Comparison of ENCODE assay signal across 7 mouse cellular contexts in genomic region chr12:90738388-90739223, GRCm38 (mm10). TPM values are rescaled to one million over a fixed set of nuclear protein-coding genes. Genes with fewer than 3 reads are reported as not detected.
DNase-seq lines count a peak whose midpoint lies in the region; ATAC-seq and TF ChIP-seq lines count a peak whose summit lies in the region.

TSS of gene Dio2 (minus strand) at chr12:90738438.

- TF ChIP-seq POLR2A in bone marrow, adult 2 months (IDR thresholded peaks at IDR 0.05; ENCODE audit: borderline replicate concordance, control insufficient read depth, low read depth, low read length), result no peak

- no peak for TF ChIP-seq CTCF in bone marrow, adult 2 months (IDR thresholded peaks at IDR 0.05; ENCODE audit: control insufficient read depth, insufficient read depth, low read length)
- no peak for TF ChIP-seq CTCF in liver, embryonic 14.5 days (IDR thresholded peaks at IDR 0.05; ENCODE audit: low read depth)

- peaks cover 5% of the 10 kb centered on the region; the same call in 1 of the 2 replicates for H3K27me3 ChIP-seq in midbrain, embryonic 13.5 days
- H3K27me3 ChIP-seq in midbrain, embryonic 11.5 days (ENCODE audit: control insufficient read depth, insufficient read depth, low read length), result no peaks in the 10 kb centered on the region
- H3K27me3 ChIP-seq in embryonic facial prominence, embryonic 12.5 days, result no peaks in the 10 kb centered on the region
- 0 out of 2 replicates have a peak, but pooled peaks cover 3% of the 10 kb centered on the region for H3K27me3 ChIP-seq in hindbrain, embryonic 15.5 days
- H3K27me3 ChIP-seq in liver, embryonic 14.5 days (ENCODE audit: control insufficient read depth, insufficient read depth, low read length), result no peaks in the 10 kb centered on the region
- H3K27me3 ChIP-seq in splenic B cell, adult 2 months (ENCODE audit: control insufficient read depth, insufficient read depth, low read length, poor library complexity, severe bottlenecking), result no peaks in the 10 kb centered on the region

- H3K36me3 ChIP-seq in midbrain, embryonic 13.5 days, result no peaks in the 10 kb centered on the region
- no peaks in the 10 kb centered on the region for H3K36me3 ChIP-seq in midbrain, embryonic 11.5 days (ENCODE audit: control insufficient read depth, insufficient read depth, low read length)
- no peaks in the 10 kb centered on the region for H3K36me3 ChIP-seq in embryonic facial prominence, embryonic 12.5 days
- H3K36me3 ChIP-seq in hindbrain, embryonic 15.5 days, result no peaks in the 10 kb centered on the region
- no peaks in the 10 kb centered on the region for H3K36me3 ChIP-seq in liver, embryonic 14.5 days (replicated peaks; ENCODE audit: control insufficient read depth, insufficient read depth, low read depth)
- no peaks in the 10 kb centered on the region for H3K36me3 ChIP-seq in splenic B cell, adult 2 months (ENCODE audit: control insufficient read depth, insufficient read depth, low read length, poor library complexity, severe bottlenecking)

- 0 out of 2 replicates have a peak, but pooled peaks cover 7% of the 10 kb centered on the region for H3K4me1 ChIP-seq in midbrain, embryonic 13.5 days (replicated peaks)
- H3K4me1 ChIP-seq in midbrain, embryonic 11.5 days (ENCODE audit: control insufficient read depth, insufficient read depth, low read length), result no peaks in the 10 kb centered on the region
- H3K4me1 ChIP-seq in bone marrow, adult 2 months (ENCODE audit: control insufficient read depth, insufficient read depth, low read length), result no peaks in the 10 kb centered on the region; the same call in 1 of the 2 replicates
- H3K4me1 ChIP-seq in embryonic facial prominence, embryonic 12.5 days, result no peaks in the 10 kb centered on the region
- H3K4me1 ChIP-seq in hindbrain, embryonic 15.5 days (replicated peaks), result no peaks in the 10 kb centered on the region
- H3K4me1 ChIP-seq in liver, embryonic 14.5 days (replicated peaks; ENCODE audit: control insufficient read depth in 2 of 2, insufficient read depth in 2 of 2, low read length in 1 of 2), result no peaks in the 10 kb centered on the region

- WGBS in midbrain, embryonic 13.5 days, result 18% methylated on average over 10 of the region's 10 CpGs
- 23% methylated on average over 10 of the region's 10 CpGs for WGBS in midbrain, embryonic 11.5 days
- 2% methylated on average over 10 of the region's 10 CpGs for WGBS in bone marrow, adult 2 months
- 14% methylated on average over 10 of the region's 10 CpGs for WGBS in embryonic facial prominence, embryonic 12.5 days
- WGBS in hindbrain, embryonic 15.5 days, result 31% methylated on average over 10 of the region's 10 CpGs
- 13% methylated on average over 10 of the region's 10 CpGs for WGBS in liver, embryonic 14.5 days (ENCODE audit: insufficient replicate concordance)

- no peak for TF ChIP-seq EP300 in liver, embryonic 14.5 days (IDR thresholded peaks at IDR 0.05; ENCODE audit: low read depth)

- DNase-seq in midbrain, embryonic 11.5 days (ENCODE audit: low spot score, missing footprints), result no peak
- DNase-seq in liver, embryonic 14.5 days (ENCODE audit: low read depth in 3 of 3, low spot score in 3 of 3), result no peak
- peak; percentile 1 for DNase-seq in splenic B cell, adult 2 months (ENCODE audit: low read depth, low spot score)

- no peak within 1 kb of the TSS for H3K4me3 ChIP-seq in midbrain, embryonic 13.5 days (replicated peaks)
- H3K4me3 ChIP-seq in midbrain, embryonic 11.5 days (ENCODE audit: low read depth, low read length), result no peak within 1 kb of the TSS
- peak within 1 kb of the TSS; percentile 67 for H3K4me3 ChIP-seq in bone marrow, adult 2 months (replicated peaks; ENCODE audit: control insufficient read depth, low read depth, low read length)
- peak within 1 kb of the TSS; percentile 16 for H3K4me3 ChIP-seq in embryonic facial prominence, embryonic 12.5 days
- H3K4me3 ChIP-seq in hindbrain, embryonic 15.5 days, result no peak within 1 kb of the TSS
- no peak within 1 kb of the TSS for H3K4me3 ChIP-seq in liver, embryonic 14.5 days (ENCODE audit: insufficient read depth in 1 of 2, low read depth in 2 of 2, low read length in 2 of 2)

- no peaks in the 10 kb centered on the region for H3K9me3 ChIP-seq in midbrain, embryonic 13.5 days
- H3K9me3 ChIP-seq in midbrain, embryonic 11.5 days (ENCODE audit: control insufficient read depth, low read length), result no peaks in the 10 kb centered on the region
- no peaks in the 10 kb centered on the region for H3K9me3 ChIP-seq in embryonic facial prominence, embryonic 12.5 days
- no peaks in the 10 kb centered on the region for H3K9me3 ChIP-seq in hindbrain, embryonic 15.5 days
- no peaks in the 10 kb centered on the region for H3K9me3 ChIP-seq in liver, embryonic 14.5 days (ENCODE audit: control insufficient read depth, low read length)

- no peak within 1 kb of the TSS; the same call in 1 of the 2 replicates for H3K9ac ChIP-seq in midbrain, embryonic 13.5 days (replicated peaks)
- H3K9ac ChIP-seq in midbrain, embryonic 11.5 days (ENCODE audit: low read length), result no peak within 1 kb of the TSS
- no peak within 1 kb of the TSS for H3K9ac ChIP-seq in embryonic facial prominence, embryonic 12.5 days
- no peak within 1 kb of the TSS for H3K9ac ChIP-seq in hindbrain, embryonic 15.5 days
- H3K9ac ChIP-seq in liver, embryonic 14.5 days (replicated peaks), result no peak within 1 kb of the TSS

- H3K27ac ChIP-seq in midbrain, embryonic 13.5 days, result no peak within 1 kb of the TSS
- H3K27ac ChIP-seq in midbrain, embryonic 11.5 days (ENCODE audit: low read depth, low read length), result no peak within 1 kb of the TSS
- no peak within 1 kb of the TSS; the same call in 1 of the 2 replicates for H3K27ac ChIP-seq in bone marrow, adult 2 months (ENCODE audit: control insufficient read depth, insufficient read depth, low read depth, low read length, poor library complexity)
- H3K27ac ChIP-seq in embryonic facial prominence, embryonic 12.5 days, result no peak within 1 kb of the TSS
- H3K27ac ChIP-seq in hindbrain, embryonic 15.5 days (replicated peaks), result no peak within 1 kb of the TSS
- H3K27ac ChIP-seq in liver, embryonic 14.5 days, result no peak within 1 kb of the TSS

- peak within 1 kb of the TSS; percentile 28 for H3K4me2 ChIP-seq in midbrain, embryonic 13.5 days (replicated peaks)
- H3K4me2 ChIP-seq in midbrain, embryonic 11.5 days, result no peak within 1 kb of the TSS
- H3K4me2 ChIP-seq in embryonic facial prominence, embryonic 12.5 days (replicated peaks), result peak within 1 kb of the TSS; percentile 44
- peak within 1 kb of the TSS; percentile 22 for H3K4me2 ChIP-seq in hindbrain, embryonic 15.5 days
- H3K4me2 ChIP-seq in liver, embryonic 14.5 days (ENCODE audit: low read depth), result peak within 1 kb of the TSS; percentile 23; the same call in 1 of the 2 replicates

- no peak for ATAC-seq in midbrain, embryonic 13.5 days
- ATAC-seq in midbrain, embryonic 11.5 days (ENCODE audit: low FRiP score), result no peak
- no peak for ATAC-seq in embryonic facial prominence, embryonic 12.5 days (ENCODE audit: insufficient number of reproducible peaks, insufficient read depth, low FRiP score, low TSS enrichment)
- no peak for ATAC-seq in hindbrain, embryonic 15.5 days (ENCODE audit: low FRiP score, low read depth)
- no peak for ATAC-seq in liver, embryonic 14.5 days (ENCODE audit: insufficient read depth)

RNA-seq across cellular contexts. Expression of gene Dio2, which starts in this region (rescaled TPM):
- 0.09 TPM in 1 of 2 replicates, not detected in the other for polyA plus RNA-seq in midbrain, embryonic 13.5 days (2015; fragmentation: Nextera tagmentation; extraction: Ambion mirVana)
- 0.72 and 1.1 TPM in 2 replicates for polyA plus RNA-seq in midbrain, embryonic 11.5 days (2014; fragmentation: Nextera tagmentation; extraction: Ambion mirVana)
- polyA plus RNA-seq in bone marrow, adult 2 months (2011; ENCODE audit: insufficient read depth, insufficient read length, low replicate concordance, missing spikeins), result 1.1 and 2.1 TPM in 2 replicates
- polyA plus RNA-seq in embryonic facial prominence, embryonic 12.5 days (2016; fragmentation: Nextera tagmentation; extraction: Ambion mirVana), result 0.32 and 0.72 TPM in 2 replicates
- 0.04 and 0.07 TPM in 2 replicates for polyA plus RNA-seq in hindbrain, embryonic 15.5 days (2015; fragmentation: Nextera tagmentation; extraction: Ambion mirVana)
- 0.02 and 0.03 TPM in 2 replicates for polyA plus RNA-seq in liver, embryonic 14.5 days (2012; rRNA removed)
- 0.04 TPM in 1 of 2 replicates, not detected in the other for polyA plus RNA-seq in liver, embryonic 14.5 days (2014; fragmentation: Nextera tagmentation; extraction: Ambion mirVana)

Comparison
In these comparisons a context has a peak if more than half of its experiments do, and no peak if none do; other contexts are left out.
1. H3K4me3 ChIP-seq: peak in bone marrow, adult 2 months (single experiment) and embryonic facial prominence, embryonic 12.5 days (single experiment); none in midbrain, embryonic 13.5 days (single experiment), midbrain, embryonic 11.5 days (single experiment), hindbrain, embryonic 15.5 days (single experiment) and liver, embryonic 14.5 days (0 of 2).